Mouse (Mus musculus): ENCODE data around the gene Ubfd1.

DNA sequence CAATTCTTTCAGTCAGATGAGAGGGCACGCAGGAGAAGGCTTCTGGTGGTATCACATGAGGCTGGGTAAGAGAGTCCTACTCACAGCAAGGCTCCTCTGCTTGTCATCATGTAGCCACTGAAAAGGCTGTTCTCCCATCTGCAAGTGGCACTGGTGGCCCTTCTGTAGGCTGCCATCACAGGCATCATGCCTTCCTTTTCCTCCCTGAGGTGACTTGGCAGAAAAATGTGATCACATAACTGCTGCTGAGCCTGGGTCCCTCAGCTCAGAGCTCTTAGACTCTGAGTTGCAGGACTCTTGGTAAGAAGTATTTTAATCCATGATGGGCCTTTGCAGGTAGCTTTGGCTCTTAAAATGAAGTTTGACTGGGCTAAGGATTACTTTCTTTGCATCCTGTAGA is 14.1 kb downstream of the Ubfd1 start:
- TF ChIP-seq EP300 (IDR thresholded peaks at IDR 0.05; ENCODE audit: low read depth) (no peak), CTCF (IDR thresholded peaks at IDR 0.05; ENCODE audit: low read depth) (no peak)
